Mouse (Mus musculus) heart, adult 2 months (tissue): ENCODE data around the gene Vpreb1.
A peak's percentile ranks its signal among the peaks of the same experiment; 100 is the strongest.

Source experiments
- CTCF ChIP-seq: fragments of 200-600 bp; IDR thresholded peaks from 2 replicates; pipeline ENCODE4 v1.8.1; 2022; ENCODE audit warnings: antibody characterized with exemption, mild to moderate bottlenecking, moderate library complexity
- EP300 ChIP-seq: fragments of 200-500 bp; IDR thresholded peaks from 2 replicates; pipeline ENCODE4 v1.6.1; 2011; ENCODE audit warnings: low read depth, low read length, control low read depth; ENCODE audit not compliant: insufficient read depth
- POLR2A ChIP-seq: fragments of 200-500 bp; IDR thresholded peaks from 2 replicates; pipeline ENCODE4 v1.6.1; 2011; ENCODE audit warnings: mild to moderate bottlenecking, low read depth, low read length, control low read depth; ENCODE audit not compliant: insufficient read depth

DNA sequence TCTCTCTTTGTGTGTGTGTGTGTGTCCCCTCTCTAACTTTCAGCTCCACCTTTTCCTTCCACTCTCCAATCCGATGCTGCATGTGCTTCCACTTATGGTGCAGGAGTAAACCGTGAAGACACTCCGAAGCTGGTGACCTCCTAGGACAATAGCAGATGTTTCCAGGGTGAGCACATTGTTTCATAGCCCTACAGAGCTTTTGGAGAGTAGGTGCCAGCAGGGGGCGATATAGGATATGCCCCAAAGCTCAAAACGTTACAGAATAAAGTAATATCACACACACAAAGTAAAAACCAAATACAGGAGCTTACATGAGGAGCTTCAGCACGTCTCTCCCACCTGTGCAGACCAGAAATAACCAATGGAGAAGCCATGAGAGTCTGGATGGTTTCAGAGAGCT lies 15.8 kb downstream of the Vpreb1 start:
- TF ChIP-seq POLR2A = no peak
- TF ChIP-seq CTCF = peak; percentile 88
- no peak for TF ChIP-seq EP300
